Mouse (Mus musculus): ENCODE data around the gene Bloc1s4. TPM values are rescaled to one million over a fixed set of nuclear protein-coding genes. Genes with fewer than 3 reads are reported as not detected.

Bloc1s4 gene
- total RNA-seq, 1 experiment: 19.1 TPM

- H3K4me3 ChIP-seq (ENCODE audit: insufficient read depth in 1 of 2, low read depth in 1 of 2, low read length in 2 of 2, poor library complexity in 1 of 2, severe bottlenecking in 1 of 2): no peak overlapping the region
- in situ Hi-C loops (cut with MboI; ENCODE audit: low sequenced_read_pairs in 2 of 2, unreplicated experiment in 2 of 2): no loop called here
- no peaks in the 10 kb centered on the region for H3K4me1 ChIP-seq (ENCODE audit: control insufficient read depth in 2 of 2, insufficient read depth in 2 of 2, low read length in 2 of 2, poor library complexity in 1 of 2)
- no peak overlapping the region for H3K9ac ChIP-seq (ENCODE audit: insufficient read depth, low read depth, low read length, poor library complexity, severe bottlenecking)
- no peak overlapping the region for H3K27ac ChIP-seq (ENCODE audit: insufficient read depth, low read depth, low read length, poor library complexity, severe bottlenecking)
- H3K36me3 ChIP-seq (ENCODE audit: control insufficient read depth, insufficient read depth, low read length, poor library complexity, severe bottlenecking): no peaks in the 10 kb centered on the region
- TF ChIP-seq MAFK (IDR thresholded peaks at IDR 0.05; ENCODE audit: insufficient read depth, low read depth, low read length) (no peak), ZC3H11A (IDR thresholded peaks at IDR 0.05; ENCODE audit: borderline replicate concordance, low read depth, low read length) (no peak), ZNF384 (IDR thresholded peaks at IDR 0.05; ENCODE audit: low read depth, low read length) (no peak), CHD2 (IDR thresholded peaks at IDR 0.05; ENCODE audit: low read depth, low read length) (no peak), HCFC1 (IDR thresholded peaks at IDR 0.05; ENCODE audit: borderline replicate concordance, insufficient read depth, low read length) (no peak)
- no peak for DNase-seq (ENCODE audit: low read depth, low spot score)
- no peaks in the 10 kb centered on the region for H3K9me3 ChIP-seq (ENCODE audit: control insufficient read depth, insufficient read depth, low read depth, low read length)
Measured at GRCm38 (mm10) chr5:36704684-36705083, 43.8 kb downstream of the Bloc1s4 start.

GRCm38 (mm10) chr5:36700939-36701620 lies 47.4 kb downstream of the Bloc1s4 start:
- peaks cover 3 to 4% of the 10 kb centered on the region in 2 experiments; a peak in 1 of 4 replicates for H3K4me1 ChIP-seq (ENCODE audit: control insufficient read depth in 2 of 2, insufficient read depth in 2 of 2, low read length in 2 of 2, poor library complexity in 1 of 2)
- no peak overlapping the region for H3K4me3 ChIP-seq (ENCODE audit: insufficient read depth in 1 of 2, low read depth in 1 of 2, low read length in 2 of 2, poor library complexity in 1 of 2, severe bottlenecking in 1 of 2)
- in situ Hi-C loops (cut with MboI; ENCODE audit: low sequenced_read_pairs in 2 of 2, unreplicated experiment in 2 of 2): no loop called here
- no peak for DNase-seq (ENCODE audit: low read depth, low spot score)
- H3K36me3 ChIP-seq (ENCODE audit: control insufficient read depth, insufficient read depth, low read length, poor library complexity, severe bottlenecking): no peaks in the 10 kb centered on the region
- no peaks in the 10 kb centered on the region for H3K9me3 ChIP-seq (ENCODE audit: control insufficient read depth, insufficient read depth, low read depth, low read length)
- TF ChIP-seq ZNF384 (IDR thresholded peaks at IDR 0.05; ENCODE audit: low read depth, low read length) (no peak), ZC3H11A (IDR thresholded peaks at IDR 0.05; ENCODE audit: borderline replicate concordance, low read depth, low read length) (no peak), MAFK (IDR thresholded peaks at IDR 0.05; ENCODE audit: insufficient read depth, low read depth, low read length) (no peak), HCFC1 (IDR thresholded peaks at IDR 0.05; ENCODE audit: borderline replicate concordance, insufficient read depth, low read length) (no peak), CHD2 (IDR thresholded peaks at IDR 0.05; ENCODE audit: low read depth, low read length) (no peak)
- H3K9ac ChIP-seq (ENCODE audit: insufficient read depth, low read depth, low read length, poor library complexity, severe bottlenecking): no peak overlapping the region
- no peak overlapping the region for H3K27ac ChIP-seq (ENCODE audit: insufficient read depth, low read depth, low read length, poor library complexity, severe bottlenecking)

- H3K9me3 ChIP-seq (ENCODE audit: control insufficient read depth, insufficient read depth, low read depth, low read length): no peaks in the 10 kb centered on the region
- peaks cover 4 to 5% of the 10 kb centered on the region in 2 experiments; a peak in 1 of 4 replicates for H3K4me1 ChIP-seq (ENCODE audit: control insufficient read depth in 2 of 2, insufficient read depth in 2 of 2, low read length in 2 of 2, poor library complexity in 1 of 2)
- DNase-seq (ENCODE audit: low read depth, low spot score): no peak
- in situ Hi-C loops (cut with MboI; ENCODE audit: low sequenced_read_pairs in 2 of 2, unreplicated experiment in 2 of 2): no loop called here
- H3K9ac ChIP-seq (ENCODE audit: insufficient read depth, low read depth, low read length, poor library complexity, severe bottlenecking): no peak overlapping the region
- no peak overlapping the region for H3K27ac ChIP-seq (ENCODE audit: insufficient read depth, low read depth, low read length, poor library complexity, severe bottlenecking)
- no peak for TF ChIP-seq HCFC1 (IDR thresholded peaks at IDR 0.05; ENCODE audit: borderline replicate concordance, insufficient read depth, low read length)
- TF ChIP-seq ZNF384 (IDR thresholded peaks at IDR 0.05; ENCODE audit: low read depth, low read length): no peak
- no peak for TF ChIP-seq MAFK (IDR thresholded peaks at IDR 0.05; ENCODE audit: insufficient read depth, low read depth, low read length)
- no peak for TF ChIP-seq CHD2 (IDR thresholded peaks at IDR 0.05; ENCODE audit: low read depth, low read length)
- no peak for TF ChIP-seq ZC3H11A (IDR thresholded peaks at IDR 0.05; ENCODE audit: borderline replicate concordance, low read depth, low read length)
- H3K36me3 ChIP-seq (ENCODE audit: control insufficient read depth, insufficient read depth, low read length, poor library complexity, severe bottlenecking): no peaks in the 10 kb centered on the region
- H3K4me3 ChIP-seq (ENCODE audit: insufficient read depth in 1 of 2, low read depth in 1 of 2, low read length in 2 of 2, poor library complexity in 1 of 2, severe bottlenecking in 1 of 2): no peak overlapping the region
Measured at GRCm38 (mm10) chr5:36698689-36699088, 49.8 kb downstream of the Bloc1s4 start.

GRCm38 (mm10) chr5:36698067-36698670 lies 50.3 kb downstream of the Bloc1s4 start:
- Histone ChIP-seq H3K4me1 (ENCODE audit: control insufficient read depth in 2 of 2, insufficient read depth in 2 of 2, low read length in 2 of 2, poor library complexity in 1 of 2) (peaks cover 4 to 5% of the 10 kb centered on the region in 2 experiments; a peak in 1 of 4 replicates), H3K36me3 (ENCODE audit: control insufficient read depth, insufficient read depth, low read length, poor library complexity, severe bottlenecking) (no peaks in the 10 kb centered on the region), H3K27ac (ENCODE audit: insufficient read depth, low read depth, low read length, poor library complexity, severe bottlenecking) (no peak overlapping the region), H3K9me3 (ENCODE audit: control insufficient read depth, insufficient read depth, low read depth, low read length) (no peaks in the 10 kb centered on the region), H3K4me3 (ENCODE audit: insufficient read depth in 1 of 2, low read depth in 1 of 2, low read length in 2 of 2, poor library complexity in 1 of 2, severe bottlenecking in 1 of 2) (no peak overlapping the region), H3K9ac (ENCODE audit: insufficient read depth, low read depth, low read length, poor library complexity, severe bottlenecking) (no peak overlapping the region)
- DNase-seq (ENCODE audit: low read depth, low spot score): no peak
- TF ChIP-seq MAFK (IDR thresholded peaks at IDR 0.05; ENCODE audit: insufficient read depth, low read depth, low read length) (no peak), ZNF384 (IDR thresholded peaks at IDR 0.05; ENCODE audit: low read depth, low read length) (no peak), ZC3H11A (IDR thresholded peaks at IDR 0.05; ENCODE audit: borderline replicate concordance, low read depth, low read length) (no peak), HCFC1 (IDR thresholded peaks at IDR 0.05; ENCODE audit: borderline replicate concordance, insufficient read depth, low read length) (no peak), CHD2 (IDR thresholded peaks at IDR 0.05; ENCODE audit: low read depth, low read length) (no peak)
- in situ Hi-C loops (cut with MboI; ENCODE audit: low sequenced_read_pairs in 2 of 2, unreplicated experiment in 2 of 2): no loop called here

Other genes with a start within 250 kb of the Bloc1s4 start
- gene Tbc1d14, start 155.4 kb downstream of the Bloc1s4 start, total RNA-seq (2012; rRNA removed): 12.5 and 17.6 TPM in 2 replicates
- gene D5Ertd579e, start 52.6 kb downstream of the Bloc1s4 start, total RNA-seq (2012; rRNA removed): 19.5 and 21.9 TPM in 2 replicates
- 147 and 238 TPM in 2 replicates for gene Mrfap1, start 48.1 kb upstream of the Bloc1s4 start, total RNA-seq (2012; rRNA removed)
- gene Man2b2, start 82.0 kb upstream of the Bloc1s4 start, total RNA-seq (2012; rRNA removed): 11.6 and 15.1 TPM in 2 replicates
- gene Ppp2r2c, start 119.9 kb upstream of the Bloc1s4 start, total RNA-seq (2012; rRNA removed): 7.3 and 8.1 TPM in 2 replicates
- 15.1 and 24.2 TPM in 2 replicates for gene Wfs1, start 240.6 kb upstream of the Bloc1s4 start, total RNA-seq (2012; rRNA removed)

Measured in ES-E14 (cell line).